Mouse (Mus musculus) kidney, postnatal 4 days (tissue): ENCODE measurements at regions not wholly inside any gene's neighbourhood (a gene's known extent, or its start where the extent isn't known, plus 50 kb on each side); places are given as distances from the start of the nearest gene placed in this dataset.

Source experiments
- DNase-seq, 2 experiments: peaks; one replicate each; pipeline ENCODE4 v3.0.0; 2021; ENCODE audit warnings: mixed read lengths in 2 of 2

- DNase-seq, result peak; percentile 81 to 87
Observed at GRCm38 (mm10) chr4:152625032-152626003, 147.6 kb upstream of the Kcnab2 start.

- no peak for DNase-seq
Observed at GRCm38 (mm10) chr4:152622022-152622777, 144.5 kb upstream of the Kcnab2 start.

- no peak for DNase-seq
Observed at GRCm38 (mm10) chr4:152617636-152618035, 140.0 kb upstream of the Kcnab2 start.

- DNase-seq, result no peak
Observed at GRCm38 (mm10) chr4:152615155-152615554, 137.5 kb upstream of the Kcnab2 start.

GRCm38 (mm10) chr4:152614356-152615100, 136.9 kb upstream of the Kcnab2 start:
- DNase-seq, result no peak
